Mouse (Mus musculus): Measurements from ENCODE around the gene Dab1. TPM values are rescaled to one million over a fixed set of nuclear protein-coding genes. Genes with fewer than 3 reads are reported as not detected.

Gene Dab1
- polyA plus RNA-seq, 1 experiment, result 10.4 TPM

DNA sequence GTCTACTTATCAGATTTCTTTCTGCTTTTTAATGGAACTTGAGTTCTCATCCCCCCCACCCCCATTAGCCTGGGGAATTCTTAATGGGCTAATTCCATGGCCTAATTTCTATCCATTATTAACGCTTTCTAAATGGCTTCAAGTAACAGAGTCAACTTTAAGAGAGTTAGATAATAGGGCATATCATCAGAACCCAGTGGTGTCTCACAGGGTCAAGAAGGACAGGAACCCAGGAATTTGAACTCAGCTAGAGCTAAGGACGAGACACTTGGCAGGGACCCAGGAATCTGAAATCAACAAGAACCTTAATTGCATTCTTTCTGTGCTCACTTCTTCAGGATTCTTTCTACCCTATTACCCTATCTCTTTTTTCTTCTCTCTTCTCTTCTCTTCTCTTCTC is 968.7 kb downstream of the Dab1 start:
- 46% methylated on average over 2 of the region's 2 CpGs for WGBS
- no peak for DNase-seq (ENCODE audit: low read depth, low spot score)

DNA sequence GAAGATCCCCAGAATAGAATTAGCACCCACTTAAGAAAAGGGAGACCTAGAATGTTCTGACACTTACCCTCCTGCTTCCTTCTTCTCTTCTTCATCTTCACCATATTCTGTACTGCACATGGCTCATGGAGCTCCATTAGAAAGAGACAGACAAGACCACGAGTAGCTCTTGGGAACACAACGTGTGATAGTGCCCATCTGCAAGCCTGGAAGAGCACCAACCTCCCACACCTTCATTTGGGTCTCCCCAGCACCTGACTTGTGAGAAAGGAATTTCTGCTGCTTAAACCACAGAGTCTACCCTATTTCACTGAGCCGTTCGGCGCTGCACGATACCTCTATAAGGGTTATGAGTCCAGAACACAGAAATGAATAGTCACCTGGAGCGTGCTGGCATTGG is 977.8 kb downstream of the Dab1 start:
- 93% methylated on average over 7 of the region's 7 CpGs for WGBS
- no peak for DNase-seq (ENCODE audit: low read depth, low spot score)

DNA sequence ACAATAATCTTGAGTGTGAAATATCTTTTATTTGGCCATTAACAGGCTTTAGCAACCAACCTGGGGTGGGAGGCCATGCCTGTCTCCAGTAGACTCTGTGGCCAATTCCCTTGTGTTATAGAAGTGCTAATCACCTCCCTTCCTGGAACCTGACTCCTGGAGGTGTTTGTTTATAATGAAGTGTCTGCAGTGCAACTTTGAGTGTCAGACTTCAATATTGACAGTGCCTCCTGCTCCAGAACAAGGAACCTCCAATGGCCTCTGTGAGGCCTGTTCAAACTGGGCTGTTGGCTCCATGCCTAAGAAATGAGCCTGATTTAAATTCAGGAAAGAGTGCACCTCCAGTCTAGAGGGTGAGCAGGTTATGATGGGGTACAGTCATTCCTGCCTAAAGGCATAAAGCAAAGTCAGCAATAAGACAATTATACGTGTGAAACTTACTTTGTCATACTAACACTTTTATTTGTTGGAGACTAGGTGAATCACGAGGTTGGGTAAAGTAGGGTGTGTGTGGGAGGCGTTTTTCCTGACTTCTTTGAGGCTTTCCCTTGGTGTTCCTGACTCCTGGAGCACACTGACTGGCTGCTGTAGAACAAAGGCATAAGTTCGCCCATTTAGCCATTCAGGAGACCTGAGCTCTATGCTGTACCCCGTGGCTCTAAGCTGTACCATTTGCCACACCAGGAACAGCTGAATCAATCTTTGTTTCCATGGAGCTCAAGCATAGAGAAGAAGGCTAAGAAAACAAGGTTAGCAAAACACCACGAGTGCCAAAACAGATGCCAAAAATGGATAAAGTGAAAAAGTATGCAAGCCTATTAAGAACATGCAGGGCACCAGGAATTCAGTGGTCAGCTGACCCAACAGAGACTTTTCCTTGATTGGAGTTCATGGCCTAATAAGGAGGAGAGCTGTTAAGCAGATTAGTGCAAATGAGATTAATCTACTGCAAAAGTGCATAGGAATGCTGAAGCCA is 978.6 kb downstream of the Dab1 start:
- 58% methylated on average over 6 of the region's 6 CpGs for WGBS

DNA sequence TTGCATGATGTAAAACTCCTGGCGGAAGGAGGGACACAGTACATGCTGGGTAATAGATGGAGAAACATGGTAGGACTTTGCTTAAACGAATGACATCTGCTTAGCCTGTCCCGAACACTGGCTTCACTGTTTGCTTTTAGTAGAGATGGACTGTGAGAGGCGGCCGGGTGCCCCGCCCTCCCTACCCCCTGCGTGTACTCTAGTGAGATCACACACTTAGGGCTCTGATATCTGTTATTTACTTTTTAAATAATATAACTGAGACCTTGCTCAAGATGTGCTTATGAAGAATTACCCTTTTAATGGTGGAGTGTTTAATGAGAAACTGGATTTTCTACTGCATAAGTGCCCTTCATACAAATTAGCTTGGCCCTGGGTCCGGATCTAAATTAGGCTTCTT is 983.6 kb downstream of the Dab1 start:
- no peak for DNase-seq (ENCODE audit: low read depth, low spot score)
- WGBS, result 40% methylated on average over 8 of the region's 8 CpGs

More for the DNA sequence above, 978.6 kb downstream of the Dab1 start:
- DNase-seq (ENCODE audit: low read depth, low spot score), result no peak

DNA sequence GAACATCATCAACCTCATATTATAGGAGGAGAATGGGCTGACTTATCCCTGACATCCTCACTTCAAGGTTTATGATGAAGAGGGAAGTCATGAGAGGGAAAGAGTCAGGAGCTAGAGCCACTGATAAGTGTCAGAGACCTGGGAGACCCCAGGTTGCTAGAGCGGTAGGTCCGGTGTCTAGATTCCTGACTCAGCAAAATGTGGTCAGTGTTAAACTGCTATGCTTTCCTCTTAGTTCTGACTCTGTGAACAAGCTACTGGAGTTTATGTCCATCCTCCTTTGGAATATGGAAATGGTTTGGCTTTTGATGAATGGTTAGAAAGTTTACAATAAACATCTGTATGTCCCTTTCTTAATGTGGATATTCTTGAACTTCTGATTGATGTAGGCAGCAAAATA is 985.1 kb downstream of the Dab1 start:
- 96% methylated on average over 2 of the region's 2 CpGs for WGBS
- no peak for DNase-seq (ENCODE audit: low read depth, low spot score)

DNA sequence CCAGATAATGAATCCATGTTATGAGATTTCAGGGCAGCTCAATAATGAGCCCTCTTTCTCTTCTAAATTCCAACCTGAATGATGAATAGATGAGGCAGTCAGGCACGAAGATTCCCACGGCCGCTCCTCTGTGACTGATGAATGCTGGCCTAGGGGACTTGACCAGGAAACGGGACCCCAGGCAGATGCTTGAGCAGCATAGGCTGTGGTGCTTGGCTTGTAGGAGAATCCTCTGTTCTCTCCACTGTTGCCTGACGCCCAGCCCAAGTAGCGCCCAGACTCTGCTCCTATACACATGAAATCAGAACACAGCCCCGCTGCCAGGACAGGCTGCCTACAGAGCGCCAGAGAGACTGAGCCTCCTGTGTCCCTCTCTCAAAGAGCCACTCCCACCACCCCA is 987.7 kb downstream of the Dab1 start:
- 86% methylated on average over 8 of the region's 8 CpGs for WGBS
- DNase-seq (ENCODE audit: low read depth, low spot score), result no peak

DNA sequence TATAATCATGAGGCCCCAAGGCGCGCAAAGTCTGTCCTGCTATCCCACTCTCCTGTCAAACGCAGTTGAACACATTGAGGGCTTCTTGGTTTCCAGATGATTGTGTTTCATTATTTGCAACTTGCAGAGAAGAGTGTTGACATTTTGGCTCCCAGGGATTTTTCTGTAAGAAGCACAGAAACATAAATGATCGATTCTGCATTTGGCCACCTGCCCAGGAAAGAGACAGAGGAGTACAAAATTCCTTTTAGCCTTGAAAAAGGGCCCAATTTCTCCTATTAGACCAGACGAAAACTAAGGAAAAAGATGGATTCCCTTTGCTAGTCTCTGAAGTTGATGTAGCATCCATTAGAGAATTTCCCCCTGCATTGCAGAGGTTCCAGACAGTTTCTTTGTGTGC is 988.5 kb downstream of the Dab1 start:
- no peak for DNase-seq (ENCODE audit: low read depth, low spot score)
- WGBS, result 66% methylated on average over 5 of the region's 5 CpGs

DNA sequence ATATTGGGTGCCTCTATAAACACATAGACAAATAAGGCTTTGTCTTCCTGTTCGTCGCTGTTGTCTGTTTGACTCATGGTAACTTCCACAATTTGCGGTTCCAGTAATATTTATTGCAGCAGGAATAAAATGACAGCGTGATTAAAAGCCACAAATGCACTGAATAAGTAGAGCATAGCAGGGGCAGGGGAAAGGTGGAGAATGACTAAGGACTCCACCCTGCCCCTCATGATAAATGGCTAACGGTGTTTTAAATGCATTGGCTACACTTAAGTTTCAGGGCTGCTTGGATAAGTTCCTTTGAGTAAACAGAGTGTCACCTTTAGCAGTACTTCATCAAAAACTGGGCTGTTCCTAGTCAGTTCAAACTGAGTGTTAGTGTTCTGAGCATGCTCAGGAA is 1000.3 kb downstream of the Dab1 start:
- no peak for DNase-seq (ENCODE audit: low read depth, low spot score)
- WGBS, result 27% methylated on average over 5 of the region's 5 CpGs

DNA sequence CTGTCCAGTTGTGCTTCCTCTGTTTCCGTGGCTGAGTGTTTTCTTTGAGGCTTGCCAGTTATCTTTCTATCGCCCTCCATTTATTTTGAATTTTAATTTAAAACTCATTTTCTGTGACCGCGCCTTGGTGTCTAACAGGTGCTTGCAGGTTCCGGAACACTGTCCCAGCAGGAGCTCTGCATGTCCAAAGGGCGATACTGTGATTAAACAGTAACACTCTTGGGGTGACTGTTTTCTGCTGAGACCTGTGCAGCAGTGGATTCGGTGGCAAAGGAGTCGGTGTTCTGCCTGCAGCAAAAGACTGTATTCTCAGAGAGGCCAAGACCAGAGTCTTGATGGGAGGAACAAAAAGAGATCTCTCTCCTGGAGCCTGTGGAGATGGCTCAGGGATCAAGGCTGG is 1006.2 kb downstream of the Dab1 start:
- DNase-seq (ENCODE audit: low read depth, low spot score), result no peak
- WGBS, result 65% methylated on average over 8 of the region's 8 CpGs

DNA sequence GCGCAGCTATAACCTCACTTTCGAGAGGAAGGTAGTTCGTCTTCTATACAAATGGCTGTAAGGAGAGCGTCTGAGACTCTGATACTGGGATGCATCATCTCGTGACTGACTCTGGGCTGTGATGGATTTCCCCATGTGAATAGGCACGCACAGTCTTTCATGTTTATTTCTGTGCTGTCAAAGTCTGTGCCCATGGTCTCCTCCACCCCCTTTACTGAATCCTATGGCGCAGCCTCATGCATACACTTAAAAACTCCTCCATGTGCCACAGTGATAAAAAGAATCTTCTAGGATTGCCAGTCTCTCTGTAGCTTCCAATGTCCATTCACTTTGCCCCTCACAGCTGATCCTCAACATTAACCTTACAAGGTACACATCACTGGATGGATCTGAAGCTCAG is 1009.5 kb downstream of the Dab1 start:
- no peak for DNase-seq (ENCODE audit: low read depth, low spot score)
- WGBS, result 86% methylated on average over 7 of the region's 7 CpGs

DNA sequence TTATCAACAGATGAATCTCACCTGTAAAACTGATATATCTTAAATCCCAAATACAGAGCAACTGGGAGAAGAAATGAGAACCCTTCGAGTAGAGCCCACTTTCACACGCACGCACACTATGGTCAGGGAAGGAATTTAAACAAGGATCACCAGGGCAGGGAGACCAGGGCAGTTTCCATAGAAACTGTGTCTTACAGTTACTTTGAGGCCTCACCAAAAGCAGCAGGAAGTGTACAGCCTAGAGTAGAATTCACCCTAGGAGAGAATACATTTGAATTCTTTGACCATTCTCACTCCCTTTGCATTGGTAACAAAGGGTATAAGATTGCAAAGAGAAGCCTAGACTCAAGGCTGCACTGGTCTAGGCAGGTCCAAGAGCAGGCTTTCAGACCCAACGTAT is 1017.9 kb downstream of the Dab1 start:
- WGBS, result 85% methylated on average over 4 of the region's 4 CpGs
- DNase-seq (ENCODE audit: low read depth, low spot score), result no peak

DNA sequence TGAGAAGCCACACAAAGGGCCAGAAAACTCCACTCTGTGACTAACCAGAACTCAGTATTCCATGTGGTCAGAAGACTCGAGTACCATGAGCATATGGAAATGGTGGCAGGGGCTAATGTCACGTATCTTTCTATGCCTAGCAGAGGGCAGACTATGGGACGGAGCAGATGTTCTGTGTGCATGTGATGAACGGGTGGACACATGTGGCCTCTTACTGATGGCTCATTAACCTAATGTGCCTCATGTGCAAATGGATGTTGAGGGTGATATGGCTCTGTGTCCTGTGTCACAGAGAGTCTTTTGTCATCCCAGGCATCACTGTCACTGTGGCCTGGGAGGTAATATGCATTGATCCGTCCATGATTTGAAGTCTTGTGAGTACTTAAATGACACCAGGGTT is 1021.5 kb downstream of the Dab1 start:
- 86% methylated on average over 5 of the region's 5 CpGs for WGBS
- DNase-seq (ENCODE audit: low read depth, low spot score), result no peak

DNA sequence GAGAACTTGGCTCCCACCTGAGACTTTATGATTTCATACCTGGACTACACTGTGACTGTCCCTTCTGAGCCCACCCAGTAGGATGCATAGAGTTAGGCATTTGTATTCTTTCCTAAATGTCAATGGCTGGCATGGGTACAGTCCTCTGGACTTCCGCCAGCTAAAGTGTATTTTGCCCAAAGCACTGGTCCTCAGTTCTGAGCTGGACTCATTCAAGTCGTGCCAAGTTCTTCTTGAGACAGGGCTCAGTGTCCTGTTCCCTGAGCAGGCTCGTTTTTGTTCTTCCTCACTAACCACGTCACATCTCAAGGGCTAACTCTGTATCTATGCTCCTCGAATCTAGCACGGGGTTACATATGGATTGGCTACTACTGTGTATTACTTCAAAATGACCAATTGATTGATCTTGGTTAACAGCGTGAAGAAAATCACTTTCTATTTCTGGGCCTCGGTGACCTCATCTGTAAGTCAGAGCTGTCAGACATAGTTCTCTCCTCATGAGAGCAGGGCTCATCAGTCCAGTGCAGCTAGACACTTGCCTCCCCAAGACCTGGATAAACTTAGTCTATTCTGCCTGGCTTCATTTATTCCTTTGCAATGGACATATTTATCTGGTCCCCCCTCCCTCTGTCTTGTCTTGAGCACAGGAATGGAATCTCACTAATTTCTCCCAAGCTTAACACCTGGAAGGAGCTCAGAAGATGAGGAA is 1023.8 kb downstream of the Dab1 start:
- no peak for DNase-seq (ENCODE audit: low read depth, low spot score)
- WGBS, result 85% methylated on average over 8 of the region's 8 CpGs

DNA sequence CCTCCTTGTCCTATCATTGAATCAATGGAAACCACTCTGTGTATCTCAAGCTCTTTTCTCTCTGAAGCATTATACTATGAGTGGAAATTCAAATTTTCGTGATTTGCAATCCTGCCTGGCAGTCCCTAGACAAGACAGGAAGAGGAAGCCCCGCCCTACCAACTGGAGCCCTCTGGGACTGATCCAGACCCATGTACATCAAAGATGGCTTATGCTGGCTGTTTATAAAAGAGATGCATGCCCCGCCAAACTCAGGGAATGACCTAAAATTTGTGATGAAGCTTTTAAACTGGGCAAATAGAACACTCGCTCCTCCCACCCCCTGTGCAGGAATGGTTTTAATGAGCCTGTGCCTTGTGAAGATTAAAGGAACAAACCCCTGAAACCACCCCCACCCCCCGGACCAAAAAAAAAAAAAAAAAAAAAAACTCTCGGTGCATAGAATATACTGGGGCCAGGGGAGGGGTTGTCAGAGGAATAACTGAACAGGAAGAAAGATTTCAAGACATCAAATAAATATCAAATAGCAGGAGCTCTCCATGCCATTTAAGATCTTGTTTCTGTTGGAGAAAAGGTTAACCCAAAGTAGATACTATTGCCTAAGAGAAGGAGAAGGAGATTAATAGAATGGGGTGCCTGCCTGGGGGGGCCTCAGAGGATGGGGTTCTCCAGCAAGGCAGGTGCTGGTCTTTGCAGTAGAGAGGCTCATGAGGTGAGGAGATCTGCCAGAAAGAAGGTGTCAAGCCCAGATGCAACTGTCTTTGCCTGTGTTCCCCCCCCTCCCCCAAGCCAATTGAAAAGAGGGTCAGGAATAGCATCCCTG is 1024.6 kb downstream of the Dab1 start:
- WGBS, result 53% methylated on average over 6 of the region's 6 CpGs

DNA sequence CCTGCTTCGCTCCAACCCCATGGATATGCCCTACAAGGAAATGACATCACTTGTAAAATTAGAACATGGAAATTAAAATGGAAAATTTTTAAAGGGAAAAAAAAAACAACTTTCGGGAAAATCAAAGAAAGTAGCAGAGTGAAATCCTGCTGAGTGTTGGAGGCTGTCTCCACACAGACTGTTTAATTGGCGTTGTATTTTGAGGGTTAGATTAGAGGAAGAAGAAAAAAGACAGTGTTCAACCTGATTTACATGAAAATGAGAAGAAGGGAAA is 1025.1 kb downstream of the Dab1 start:
- DNase-seq (ENCODE audit: low read depth, low spot score), result no peak
- 80% methylated on average over 3 of the region's 3 CpGs for WGBS

More for the DNA sequence above, 1024.6 kb downstream of the Dab1 start:
- DNase-seq (ENCODE audit: low read depth, low spot score), result no peak

DNA sequence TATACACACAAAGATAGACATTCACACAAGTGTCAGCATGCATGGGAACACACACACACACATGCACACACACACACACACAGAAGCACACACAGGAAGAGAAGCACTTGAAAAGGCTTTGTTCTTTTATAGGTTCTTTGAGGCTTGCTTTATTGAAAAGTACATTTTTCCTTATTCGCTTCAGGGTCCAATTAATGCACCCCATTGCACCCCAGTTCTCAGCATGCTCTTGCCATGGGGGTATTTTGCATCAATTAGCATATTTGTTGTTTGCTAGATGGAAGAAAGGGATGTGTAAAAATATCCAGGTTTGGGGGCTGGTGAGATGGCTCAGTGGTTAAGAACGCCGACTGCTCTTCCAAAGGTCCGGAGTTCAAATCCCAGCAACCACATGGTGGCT is 1025.7 kb downstream of the Dab1 start:
- DNase-seq (ENCODE audit: low read depth, low spot score), result no peak
- WGBS, result 97% methylated on average over 4 of the region's 4 CpGs

DNA sequence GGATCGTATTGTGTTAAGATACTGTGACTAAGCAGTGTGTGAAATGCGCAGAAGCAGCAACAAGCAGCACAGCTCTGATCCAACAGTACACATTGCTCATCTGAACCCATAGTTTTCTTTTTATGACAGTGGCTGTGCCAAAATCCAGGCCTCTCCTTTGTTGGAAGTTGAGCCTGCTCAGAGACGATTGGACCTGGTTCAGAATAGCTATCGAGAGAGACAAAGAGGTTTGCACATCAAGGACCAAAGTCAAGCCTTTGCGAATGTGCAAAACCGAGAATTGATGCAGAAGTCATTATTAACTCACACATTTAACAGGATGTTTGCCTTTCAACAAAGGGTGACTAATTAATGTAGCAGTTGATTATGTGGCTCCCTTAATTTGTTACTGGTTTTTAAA is 1032.6 kb downstream of the Dab1 start:
- WGBS, result 65% methylated on average over 6 of the region's 6 CpGs
- no peak for DNase-seq (ENCODE audit: low read depth, low spot score)

DNA sequence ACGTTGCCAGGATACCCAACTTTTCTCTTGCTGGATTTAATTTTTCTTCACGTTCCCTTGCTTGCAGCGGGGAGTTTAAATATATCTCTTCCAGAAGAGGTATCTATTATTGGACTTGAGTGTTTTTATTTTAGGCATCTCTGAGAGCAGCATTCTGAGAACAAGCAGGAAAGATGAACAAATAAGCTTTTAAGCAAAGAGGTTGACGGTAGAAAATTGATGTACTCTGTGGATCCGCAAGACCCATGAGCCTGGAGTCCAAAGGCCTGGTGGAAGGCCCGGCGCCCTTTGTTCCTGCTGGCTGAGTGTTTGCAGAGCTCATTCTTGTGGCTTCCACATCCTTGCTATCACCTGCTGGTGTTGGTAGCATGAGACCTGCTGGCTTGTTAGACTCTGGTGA is 1037.6 kb downstream of the Dab1 start:
- no peak for DNase-seq (ENCODE audit: low read depth, low spot score)
- WGBS, result 83% methylated on average over 7 of the region's 7 CpGs

DNA sequence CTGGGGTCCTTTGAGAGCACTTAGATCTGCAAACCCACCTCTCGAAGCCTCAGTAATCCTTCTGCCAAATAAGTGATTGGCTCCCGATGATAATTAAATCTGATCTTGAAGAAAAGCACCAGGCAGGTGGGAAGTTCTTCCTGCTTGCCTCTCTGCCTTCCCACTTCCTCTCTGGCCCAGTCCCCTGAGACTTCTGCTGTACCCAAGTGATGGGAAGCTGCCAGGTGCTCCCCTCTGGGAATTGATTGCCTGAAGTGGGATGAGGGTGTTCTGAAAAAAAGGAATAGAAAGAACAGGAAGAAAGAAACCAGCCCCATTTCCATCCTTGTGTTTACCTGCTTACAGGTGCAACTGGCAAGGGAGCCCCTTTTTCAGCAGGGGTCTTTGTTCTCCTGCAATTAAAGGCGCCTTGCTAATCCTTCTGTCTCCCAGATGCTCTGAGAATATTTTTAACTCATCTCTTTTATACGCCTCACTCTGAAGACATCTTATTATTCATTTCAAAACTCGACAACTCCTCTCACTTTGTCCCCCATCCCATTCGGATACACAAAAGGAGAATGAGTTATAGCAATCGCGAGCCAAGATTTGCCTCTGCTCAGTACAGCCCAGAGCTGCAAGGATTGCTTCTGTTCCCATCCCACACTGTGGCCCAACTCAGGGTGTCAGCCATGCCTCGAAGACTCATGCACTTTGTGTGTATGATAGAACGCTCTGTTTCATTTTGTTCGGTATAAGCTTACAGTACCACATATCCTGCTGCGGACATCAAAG is 1043.9 kb downstream of the Dab1 start:
- WGBS, result 77% methylated on average over 12 of the region's 12 CpGs
- no peak for DNase-seq (ENCODE audit: low read depth, low spot score)

DNA sequence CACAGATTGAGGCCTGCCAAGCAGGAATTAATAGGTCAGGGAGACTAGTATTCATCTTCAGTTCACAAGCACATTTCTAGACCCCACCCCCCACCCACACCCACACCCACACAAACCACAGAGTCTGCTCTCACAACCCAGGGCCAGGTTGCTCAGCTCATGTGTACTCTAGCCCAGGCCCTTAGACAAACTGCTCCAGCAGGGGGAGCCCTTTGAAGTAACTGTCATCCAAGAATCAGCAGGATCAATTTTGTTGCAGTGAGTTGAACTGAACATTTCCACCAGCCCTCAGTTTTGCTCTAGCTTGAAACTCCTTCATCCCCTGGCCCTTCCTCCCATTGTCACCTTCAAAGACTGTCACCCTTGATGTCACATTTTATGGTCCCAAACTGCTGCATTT is 1046.4 kb downstream of the Dab1 start:
- peak; percentile 7 for DNase-seq (ENCODE audit: low read depth, low spot score)
